Mouse (Mus musculus): ENCODE results near the gene Lamb1. TPM values are rescaled to one million over a fixed set of nuclear protein-coding genes. Genes with fewer than 3 reads are reported as not detected.

The Lamb1 gene
- polyA plus RNA-seq, 1 experiment: 96.1 TPM

- H3K79me2 ChIP-seq (ENCODE audit: control insufficient read depth, insufficient read depth): no peaks in the 10 kb centered on the region
- H3K27me3 ChIP-seq (ENCODE audit: control insufficient read depth, insufficient read depth, insufficient read length): no peaks in the 10 kb centered on the region
- H3K36me3 ChIP-seq (ENCODE audit: control insufficient read depth, insufficient read depth): no peaks in the 10 kb centered on the region
- no peak overlapping the region for H3ac ChIP-seq (ENCODE audit: control insufficient read depth, insufficient read length, low read depth)
- H3K4me3 ChIP-seq (ENCODE audit: insufficient read depth, poor library complexity, severe bottlenecking): no peak overlapping the region
- TF ChIP-seq USF1 (IDR thresholded peaks at IDR 0.05; ENCODE audit: low read depth) (no peak), CEBPB (IDR thresholded peaks at IDR 0.05; ENCODE audit: low read depth) (no peak), CTCF (IDR thresholded peaks at IDR 0.05; ENCODE audit: control insufficient read depth, insufficient read depth, insufficient read length) (no peak), MYOG (IDR thresholded peaks at IDR 0.05; ENCODE audit: control insufficient read depth, extremely low read depth, insufficient read length) (no peak), FOSL1 (IDR thresholded peaks at IDR 0.05; ENCODE audit: insufficient read depth, low read length, poor library complexity, severe bottlenecking) (no peak), MAX (IDR thresholded peaks at IDR 0.05) (no peak), MYOD1 (IDR thresholded peaks at IDR 0.05; ENCODE audit: control insufficient read depth, insufficient read length, low read depth) (no peak)
- H3K79me3 ChIP-seq (ENCODE audit: low read depth): no peaks in the 10 kb centered on the region
Measured at GRCm38 (mm10) chr12:31367721-31368120, 102.7 kb downstream of the Lamb1 start.

DNA sequence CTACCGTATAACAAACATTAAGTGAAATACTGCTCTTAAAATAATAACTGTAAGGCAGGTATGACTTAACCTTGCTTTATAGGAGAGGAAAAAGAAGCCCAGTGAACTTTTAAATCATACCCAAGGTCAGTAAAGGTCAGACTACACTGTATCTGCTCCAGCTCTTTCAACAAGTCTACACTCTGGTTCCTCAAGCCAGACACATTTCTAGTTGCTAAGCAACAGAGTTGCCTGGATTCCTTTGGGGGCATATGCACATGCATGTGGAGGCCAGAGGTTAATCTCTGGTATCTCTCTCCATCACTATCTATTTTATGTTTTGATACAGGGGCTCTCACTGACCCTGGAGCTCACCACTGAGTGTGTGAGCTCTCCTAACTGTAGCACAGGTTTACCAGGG is 104.1 kb downstream of the Lamb1 start:
- no peaks in the 10 kb centered on the region for H3K36me3 ChIP-seq (ENCODE audit: control insufficient read depth, insufficient read depth)
- H3K4me3 ChIP-seq (ENCODE audit: insufficient read depth, poor library complexity, severe bottlenecking): no peak overlapping the region
- H3K27me3 ChIP-seq (ENCODE audit: control insufficient read depth, insufficient read depth, insufficient read length): no peaks in the 10 kb centered on the region
- H3K79me3 ChIP-seq (ENCODE audit: low read depth): no peaks in the 10 kb centered on the region
- TF ChIP-seq FOSL1 (IDR thresholded peaks at IDR 0.05; ENCODE audit: insufficient read depth, low read length, poor library complexity, severe bottlenecking): no peak
- no peak for TF ChIP-seq MYOD1 (IDR thresholded peaks at IDR 0.05; ENCODE audit: control insufficient read depth, insufficient read length, low read depth)
- TF ChIP-seq USF1 (IDR thresholded peaks at IDR 0.05; ENCODE audit: low read depth): no peak
- TF ChIP-seq MAX (IDR thresholded peaks at IDR 0.05): no peak
- no peak for TF ChIP-seq CTCF (IDR thresholded peaks at IDR 0.05; ENCODE audit: control insufficient read depth, insufficient read depth, insufficient read length)
- TF ChIP-seq MYOG (IDR thresholded peaks at IDR 0.05; ENCODE audit: control insufficient read depth, extremely low read depth, insufficient read length): no peak
- TF ChIP-seq CEBPB (IDR thresholded peaks at IDR 0.05; ENCODE audit: low read depth): no peak
- no peak overlapping the region for H3ac ChIP-seq (ENCODE audit: control insufficient read depth, insufficient read length, low read depth)
- H3K79me2 ChIP-seq (ENCODE audit: control insufficient read depth, insufficient read depth): no peaks in the 10 kb centered on the region

- H3ac ChIP-seq (ENCODE audit: control insufficient read depth, insufficient read length, low read depth): no peak overlapping the region
- no peaks in the 10 kb centered on the region for H3K79me3 ChIP-seq (ENCODE audit: low read depth)
- no peaks in the 10 kb centered on the region for H3K79me2 ChIP-seq (ENCODE audit: control insufficient read depth, insufficient read depth)
- H3K27me3 ChIP-seq (ENCODE audit: control insufficient read depth, insufficient read depth, insufficient read length): no peaks in the 10 kb centered on the region
- no peak overlapping the region for H3K4me3 ChIP-seq (ENCODE audit: insufficient read depth, poor library complexity, severe bottlenecking)
- TF ChIP-seq FOSL1 (IDR thresholded peaks at IDR 0.05; ENCODE audit: insufficient read depth, low read length, poor library complexity, severe bottlenecking): no peak
- H3K36me3 ChIP-seq (ENCODE audit: control insufficient read depth, insufficient read depth): no peaks in the 10 kb centered on the region
Measured at GRCm38 (mm10) chr12:31369656-31370055, 104.6 kb downstream of the Lamb1 start.

DNA sequence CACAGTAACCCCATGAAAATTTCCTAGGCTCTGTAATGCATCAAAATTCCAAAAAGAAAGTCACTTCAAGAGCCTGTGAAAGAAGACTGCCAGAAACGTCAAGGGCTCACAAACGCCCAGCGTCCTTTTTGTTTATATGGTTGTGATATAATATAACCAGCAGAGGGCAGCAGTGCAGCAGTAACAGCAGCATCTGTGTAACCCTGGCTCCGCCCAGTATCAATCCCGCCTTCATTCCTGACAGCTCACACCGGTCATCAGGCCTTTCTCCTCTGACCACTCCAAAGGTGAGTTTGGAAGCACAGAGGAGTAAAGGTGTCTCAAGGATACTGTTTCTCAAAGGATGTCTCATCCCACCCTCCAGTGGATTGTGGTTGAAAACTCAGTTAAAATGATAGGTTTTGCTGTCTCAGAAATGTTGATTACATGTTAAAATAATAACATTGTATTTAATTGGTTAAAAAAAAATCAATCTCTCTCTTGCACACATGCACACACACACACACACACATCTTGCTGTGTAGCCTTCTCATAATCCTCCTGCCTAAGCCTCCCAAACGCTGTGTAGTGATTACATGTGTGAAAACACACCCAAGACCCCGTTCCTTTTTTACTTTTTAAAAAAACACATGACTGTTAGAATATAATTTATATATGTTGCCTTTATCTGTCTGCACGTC is 109.7 kb downstream of the Lamb1 start:
- H3K27me3 ChIP-seq (ENCODE audit: control insufficient read depth, insufficient read depth, insufficient read length): no peaks in the 10 kb centered on the region
- no peak overlapping the region for H3ac ChIP-seq (ENCODE audit: control insufficient read depth, insufficient read length, low read depth)
- H3K4me3 ChIP-seq (ENCODE audit: insufficient read depth, poor library complexity, severe bottlenecking): no peak overlapping the region
- no peaks in the 10 kb centered on the region for H3K79me3 ChIP-seq (ENCODE audit: low read depth)
- H3K79me2 ChIP-seq (ENCODE audit: control insufficient read depth, insufficient read depth): no peaks in the 10 kb centered on the region
- H3K36me3 ChIP-seq (ENCODE audit: control insufficient read depth, insufficient read depth): no peaks in the 10 kb centered on the region
- no peak for TF ChIP-seq MYOG (IDR thresholded peaks at IDR 0.05; ENCODE audit: control insufficient read depth, extremely low read depth, insufficient read length)
- peak; percentile 24 for TF ChIP-seq CTCF (IDR thresholded peaks at IDR 0.05; ENCODE audit: control insufficient read depth, insufficient read depth, insufficient read length)

- H3ac ChIP-seq (ENCODE audit: control insufficient read depth, insufficient read length, low read depth): no peak overlapping the region
- H3K79me3 ChIP-seq (ENCODE audit: low read depth): no peaks in the 10 kb centered on the region
- no peaks in the 10 kb centered on the region for H3K27me3 ChIP-seq (ENCODE audit: control insufficient read depth, insufficient read depth, insufficient read length)
- no peak overlapping the region for H3K4me3 ChIP-seq (ENCODE audit: insufficient read depth, poor library complexity, severe bottlenecking)
- TF ChIP-seq CTCF (IDR thresholded peaks at IDR 0.05; ENCODE audit: control insufficient read depth, insufficient read depth, insufficient read length): no peak
- no peak for TF ChIP-seq CEBPB (IDR thresholded peaks at IDR 0.05; ENCODE audit: low read depth)
- TF ChIP-seq FOSL1 (IDR thresholded peaks at IDR 0.05; ENCODE audit: insufficient read depth, low read length, poor library complexity, severe bottlenecking): no peak
- TF ChIP-seq MAX (IDR thresholded peaks at IDR 0.05): no peak
- H3K79me2 ChIP-seq (ENCODE audit: control insufficient read depth, insufficient read depth): no peaks in the 10 kb centered on the region
- H3K36me3 ChIP-seq (ENCODE audit: control insufficient read depth, insufficient read depth): no peaks in the 10 kb centered on the region
Measured at GRCm38 (mm10) chr12:31375283-31375615, 110.2 kb downstream of the Lamb1 start.

- no peaks in the 10 kb centered on the region for H3K27me3 ChIP-seq (ENCODE audit: control insufficient read depth, insufficient read depth, insufficient read length)
- no peaks in the 10 kb centered on the region for H3K79me2 ChIP-seq (ENCODE audit: control insufficient read depth, insufficient read depth)
- H3K4me3 ChIP-seq (ENCODE audit: insufficient read depth, poor library complexity, severe bottlenecking): no peak overlapping the region
- TF ChIP-seq CTCF (IDR thresholded peaks at IDR 0.05; ENCODE audit: control insufficient read depth, insufficient read depth, insufficient read length): peak; percentile 9
- TF ChIP-seq FOSL1 (IDR thresholded peaks at IDR 0.05; ENCODE audit: insufficient read depth, low read length, poor library complexity, severe bottlenecking): no peak
- no peaks in the 10 kb centered on the region for H3K36me3 ChIP-seq (ENCODE audit: control insufficient read depth, insufficient read depth)
- no peak overlapping the region for H3ac ChIP-seq (ENCODE audit: control insufficient read depth, insufficient read length, low read depth)
- H3K79me3 ChIP-seq (ENCODE audit: low read depth): no peaks in the 10 kb centered on the region
Measured at GRCm38 (mm10) chr12:31376326-31376950, 111.4 kb downstream of the Lamb1 start.

All from C2C12 (cell line).